Mouse (Mus musculus): ENCODE data around the gene Kctd2.

Gene Kctd2

DNA sequence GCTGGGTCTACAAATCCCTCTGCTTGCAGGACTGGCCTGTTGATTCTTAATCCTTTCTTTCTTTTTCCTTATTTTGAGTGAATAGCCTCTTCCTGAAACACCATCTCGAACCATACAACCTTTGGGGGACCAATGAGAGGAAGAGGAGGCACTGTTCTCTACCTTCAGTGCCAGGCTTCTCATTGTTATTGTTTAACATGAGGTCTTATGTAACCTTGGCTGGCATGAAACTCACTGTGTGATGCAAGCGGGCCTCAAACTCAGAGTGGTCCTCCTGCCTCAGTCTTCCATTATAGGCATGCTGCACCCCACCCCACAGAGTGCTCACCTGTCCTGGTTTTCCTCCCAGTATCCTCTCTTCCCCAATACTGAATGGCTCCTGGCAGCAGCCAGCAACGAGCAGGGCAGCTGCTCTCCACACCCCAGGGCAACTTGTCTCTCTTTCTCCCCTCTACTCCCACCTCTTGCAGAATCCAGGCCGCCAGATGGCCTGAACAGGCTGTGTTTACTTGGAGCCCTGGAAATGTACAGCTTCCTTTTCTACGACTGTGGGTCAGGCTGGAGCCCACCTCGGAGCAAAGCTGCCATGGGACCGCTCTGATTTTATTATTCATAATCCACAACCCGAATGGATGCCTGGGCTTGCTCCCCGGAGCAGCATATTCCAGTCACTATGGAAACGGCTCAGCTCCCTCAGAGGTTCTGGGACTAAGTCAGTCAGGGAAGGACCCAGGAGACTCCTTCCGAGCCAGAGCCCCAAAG lies 19.1 kb upstream of the Kctd2 start:
- no peak for DNase-seq (ENCODE audit: low read depth, low spot score)

- peak; percentile 95 for DNase-seq (ENCODE audit: low read depth, low spot score)
Measured at GRCm38 (mm10) chr11:115403338-115404124, 16.4 kb upstream of the Kctd2 start, which contains the start of gene Mrpl58. Mrpl58 (plus strand) TSS chr11:115403752.

GRCm38 (mm10) chr11:115405723-115406122 lies 14.2 kb upstream of the Kctd2 start:
- no peak for DNase-seq (ENCODE audit: low read depth, low spot score)

- no peak for DNase-seq (ENCODE audit: low read depth, low spot score)
Measured at GRCm38 (mm10) chr11:115406858-115407401, 13.0 kb upstream of the Kctd2 start.

GRCm38 (mm10) chr11:115408266-115408920 lies 11.5 kb upstream of the Kctd2 start:
- no peak for DNase-seq (ENCODE audit: low read depth, low spot score)

GRCm38 (mm10) chr11:115409556-115409955 lies 10.4 kb upstream of the Kctd2 start:
- no peak for DNase-seq (ENCODE audit: low read depth, low spot score)

- DNase-seq (ENCODE audit: low read depth, low spot score) = peak; percentile 42
Measured at GRCm38 (mm10) chr11:115420336-115421190, 635 bp downstream of the Kctd2 start.

DNA sequence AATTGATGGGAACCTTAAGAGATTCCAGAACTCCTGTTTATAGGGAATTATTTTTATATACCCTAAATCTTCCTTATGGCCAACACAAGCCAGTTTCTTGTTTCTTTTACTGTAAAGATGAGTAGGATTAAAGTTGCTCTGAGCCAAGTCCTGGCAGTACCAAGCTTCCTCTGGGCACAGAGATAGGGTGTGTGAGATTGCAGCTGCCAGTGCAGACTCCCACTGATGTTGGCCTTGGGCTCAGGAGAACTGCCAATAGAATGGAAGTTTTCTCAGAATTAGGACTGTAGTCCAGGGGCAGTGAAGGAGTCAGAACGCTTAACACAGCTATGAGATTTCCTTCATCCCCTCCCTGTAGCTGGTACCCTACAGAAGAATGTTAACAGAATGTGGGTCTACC lies 1.4 kb downstream of the Kctd2 start:
- DNase-seq (ENCODE audit: low read depth, low spot score) = no peak

DNA sequence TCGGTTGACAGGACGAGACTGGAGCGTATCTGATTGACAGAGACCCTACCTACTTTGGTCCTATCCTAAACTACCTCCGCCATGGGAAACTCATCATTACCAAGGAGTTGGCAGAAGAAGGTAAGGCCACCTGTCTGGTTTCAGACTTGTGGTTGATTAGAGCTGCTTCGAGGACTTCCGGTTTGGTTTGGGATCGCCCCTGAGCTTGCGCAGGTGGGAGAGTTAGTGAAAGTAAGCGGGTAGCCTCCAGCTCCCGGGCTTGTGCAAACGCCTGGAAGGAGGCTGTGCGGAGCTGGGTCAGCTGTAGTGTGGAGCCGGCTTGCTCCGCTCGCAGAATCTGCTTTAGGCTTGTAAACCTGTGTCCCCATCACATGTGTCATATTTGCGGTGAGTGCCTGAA lies 2.0 kb downstream of the Kctd2 start:
- DNase-seq (ENCODE audit: low read depth, low spot score) = no peak

DNA sequence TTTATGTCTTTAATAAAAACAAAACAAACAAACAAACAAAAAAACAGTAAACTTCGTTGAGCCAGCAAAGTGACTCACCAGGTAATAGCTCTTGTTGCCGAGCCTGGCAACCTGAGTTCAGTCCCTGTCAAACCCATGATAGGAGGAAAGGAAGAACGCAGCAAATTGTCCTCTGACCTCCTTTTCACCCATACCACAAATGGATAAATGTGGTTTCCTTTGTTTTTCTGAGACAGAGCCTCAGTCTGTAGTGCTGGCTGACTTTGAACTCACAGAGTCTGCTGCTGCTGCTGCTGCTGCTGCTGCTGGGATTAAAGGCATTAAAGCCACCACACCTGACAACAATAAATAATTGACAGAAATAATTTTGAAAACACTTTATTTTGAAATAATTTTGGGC lies 3.2 kb downstream of the Kctd2 start:
- no peak for DNase-seq (ENCODE audit: low read depth, low spot score)

- no peak for DNase-seq (ENCODE audit: low read depth, low spot score)
Measured at GRCm38 (mm10) chr11:115424666-115425065, 4.7 kb downstream of the Kctd2 start.

GRCm38 (mm10) chr11:115425671-115426070 lies 5.7 kb downstream of the Kctd2 start:
- DNase-seq (ENCODE audit: low read depth, low spot score) = no peak

DNA sequence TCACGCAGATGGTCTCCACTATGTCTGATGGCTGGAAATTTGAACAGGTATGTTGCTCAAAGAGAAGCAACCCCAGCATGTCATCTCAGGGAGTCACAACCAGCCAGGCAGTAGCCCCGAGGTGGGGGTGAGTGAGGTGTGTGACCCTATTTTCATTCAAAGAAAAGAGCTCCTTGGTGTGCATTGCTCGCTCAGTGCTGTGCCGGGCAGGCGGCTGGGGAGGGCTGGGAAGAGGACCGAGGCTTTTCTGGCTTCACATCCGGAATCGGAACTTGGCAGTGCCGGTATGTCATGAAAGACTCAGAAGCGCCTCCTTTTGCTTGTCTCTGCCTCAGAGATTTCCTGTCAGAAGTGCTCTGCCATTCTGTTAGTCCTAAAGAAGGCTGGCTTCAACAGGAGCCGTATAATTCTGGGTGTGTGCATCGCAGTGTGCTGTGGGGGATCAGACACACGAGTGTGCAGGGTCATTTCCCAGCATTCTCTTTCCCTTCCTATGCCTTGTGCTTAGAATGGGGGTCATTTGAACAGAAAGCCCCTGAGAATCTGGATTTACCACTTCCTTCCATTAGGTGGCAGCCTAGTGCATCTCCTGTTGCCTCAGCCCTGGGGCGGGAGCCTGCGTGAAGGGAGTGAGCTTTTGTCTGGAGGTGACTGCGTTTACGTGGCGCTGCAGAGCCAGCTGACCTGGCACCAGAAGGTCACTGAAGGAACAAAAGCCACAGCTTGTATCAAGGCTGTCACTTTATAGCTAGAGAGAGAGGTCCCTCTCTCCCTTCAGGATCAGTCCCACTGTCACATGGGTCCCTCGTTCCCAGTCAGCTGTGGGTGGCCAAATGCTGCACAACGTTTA lies 7.8 kb downstream of the Kctd2 start:
- peak; percentile 71 for DNase-seq (ENCODE audit: low read depth, low spot score)

DNA sequence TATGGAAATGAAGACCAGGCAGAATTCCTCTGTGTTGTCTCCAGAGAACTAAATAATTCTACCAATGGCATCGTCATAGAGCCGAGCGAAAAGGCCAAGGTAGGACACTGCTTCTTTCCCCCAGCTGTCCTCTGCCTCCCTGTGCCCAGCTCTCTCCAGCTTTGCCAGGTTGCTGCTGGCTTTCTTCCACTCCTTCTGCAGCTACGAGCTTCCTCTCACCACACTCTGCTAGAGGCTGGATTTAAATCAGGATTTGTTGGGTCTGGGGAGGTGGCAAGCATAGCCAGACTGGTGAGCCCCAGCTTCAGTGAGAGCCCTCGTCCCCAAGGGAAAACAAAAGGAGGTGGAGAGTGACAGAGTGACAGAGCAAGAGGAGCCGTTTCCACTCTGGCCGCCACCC lies 9.4 kb downstream of the Kctd2 start:
- no peak for DNase-seq (ENCODE audit: low read depth, low spot score)

GRCm38 (mm10) chr11:115430561-115430960 lies 10.6 kb downstream of the Kctd2 start:
- no peak for DNase-seq (ENCODE audit: low read depth, low spot score)

DNA sequence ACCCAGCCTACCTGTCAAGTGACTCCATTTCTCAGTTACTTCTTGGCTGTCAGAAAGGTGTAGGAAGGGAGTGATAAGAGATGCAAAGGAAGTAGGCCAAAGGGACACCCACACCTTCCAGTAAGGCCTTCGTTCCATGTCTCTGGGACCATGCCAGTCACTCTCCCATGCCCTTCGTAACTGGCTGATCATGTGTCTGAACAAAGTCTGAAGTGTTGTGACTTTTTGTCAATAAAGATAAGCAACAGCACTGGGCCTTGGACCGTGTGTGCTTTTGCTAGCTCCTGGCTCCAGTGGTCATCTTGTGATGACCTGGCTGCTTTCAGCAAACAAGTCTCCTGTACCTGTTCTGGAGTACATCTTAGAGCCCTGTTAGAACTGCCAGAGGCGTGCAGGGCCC lies 12.9 kb downstream of the Kctd2 start:
- no peak for DNase-seq (ENCODE audit: low read depth, low spot score)

DNA sequence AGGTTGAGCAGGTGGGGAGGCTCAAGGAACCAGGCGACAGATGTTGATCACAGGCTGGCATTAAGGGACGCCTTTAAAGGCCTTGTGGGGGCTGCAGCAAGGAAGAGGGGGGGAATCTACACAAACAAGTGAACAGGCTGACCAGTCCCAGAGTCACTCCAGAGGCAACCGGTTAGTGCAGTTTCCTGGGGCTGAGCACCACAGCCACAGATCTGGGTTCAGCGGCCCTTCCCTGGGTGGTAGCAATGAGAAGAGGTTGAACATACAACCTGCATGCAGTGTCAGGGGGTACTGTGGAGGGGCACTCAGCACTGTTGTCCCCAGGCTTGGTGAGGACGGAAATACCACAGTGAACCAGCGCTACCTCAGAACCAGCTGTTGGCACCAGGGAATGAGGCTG lies 13.4 kb downstream of the Kctd2 start:
- no peak for DNase-seq (ENCODE audit: low read depth, low spot score)

DNA sequence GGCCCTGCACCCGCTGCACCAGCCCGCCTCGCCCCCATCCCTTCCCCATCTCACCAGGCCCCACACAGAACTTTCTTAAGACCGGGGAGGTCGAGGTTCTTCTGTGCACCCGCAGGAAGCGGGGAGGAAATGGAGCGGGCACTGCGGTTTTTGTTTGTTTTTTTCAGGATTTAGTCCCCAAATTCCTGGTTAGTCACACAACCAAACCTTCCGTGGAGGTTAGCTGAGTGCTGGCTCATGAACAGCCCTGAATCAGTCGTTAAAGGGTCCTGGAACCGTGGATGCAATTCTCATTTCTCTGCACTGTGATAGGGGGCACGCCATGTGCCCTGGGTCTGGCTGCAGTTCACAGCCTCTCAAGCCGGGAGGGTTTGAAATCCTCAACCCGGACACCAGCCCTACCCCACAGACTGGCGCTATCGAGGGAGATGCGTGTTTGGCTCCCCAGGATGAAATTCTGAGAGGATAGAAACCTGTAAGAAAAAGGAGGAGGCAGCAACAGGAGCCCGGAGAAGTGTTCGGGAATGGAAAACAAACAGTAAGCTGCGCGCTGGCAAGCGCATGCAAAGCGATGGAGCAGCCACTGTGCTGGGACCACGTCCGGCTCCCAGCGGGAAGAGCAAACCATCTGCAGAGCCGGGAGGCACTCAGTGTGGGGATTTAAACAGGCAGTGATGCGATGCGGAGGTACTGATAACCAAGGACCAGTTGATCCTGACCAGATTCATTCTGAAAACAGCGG lies 15.8 kb downstream of the Kctd2 start:
- DNase-seq (ENCODE audit: low read depth, low spot score) = no peak

DNA sequence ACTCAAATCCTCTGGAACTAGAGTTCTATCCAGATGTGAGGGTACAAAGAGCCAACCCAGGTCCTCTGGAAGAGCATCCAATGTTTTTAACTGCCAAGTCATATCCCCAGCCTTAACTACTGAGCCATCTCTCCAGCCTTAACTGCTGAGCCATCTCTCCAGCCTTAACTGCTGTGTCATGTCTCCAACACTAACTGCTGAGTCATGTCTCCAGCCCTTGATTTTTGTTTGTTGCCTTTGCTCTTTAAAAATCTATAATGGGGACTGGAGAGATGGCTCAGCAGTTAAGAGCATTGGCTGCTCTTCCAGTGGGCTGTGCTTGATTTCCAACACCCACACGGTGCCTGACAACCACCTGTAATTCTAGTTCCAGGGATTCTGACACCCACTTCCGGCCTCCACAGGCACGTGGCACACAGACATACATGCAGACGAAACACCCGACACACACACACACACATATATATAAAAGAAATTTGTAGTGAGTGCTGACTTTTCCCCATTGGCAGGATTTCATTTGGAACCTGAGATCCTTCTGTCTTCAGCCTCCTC lies 17.7 kb downstream of the Kctd2 start:
- DNase-seq (ENCODE audit: low read depth, low spot score) = no peak
